Mouse (Mus musculus): ENCODE data around the gene Phactr1.

DNA sequence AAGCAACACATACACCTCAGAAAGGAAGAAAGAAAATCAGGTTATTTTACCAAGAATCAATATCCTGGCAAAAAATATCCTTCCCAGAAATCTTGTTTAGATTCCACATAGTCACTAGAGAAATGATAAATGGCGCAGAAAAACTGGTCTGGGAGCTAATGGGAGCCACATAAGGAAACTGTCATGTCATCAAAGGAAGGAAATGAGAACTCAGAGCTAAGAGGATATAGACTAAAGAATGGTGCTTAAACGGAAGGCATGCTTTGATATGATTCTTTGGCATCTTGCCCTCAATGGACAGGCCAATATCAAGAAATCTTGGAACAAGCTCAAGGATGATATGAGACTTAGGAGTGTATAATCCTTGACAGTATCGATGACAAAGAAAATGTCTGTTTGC is 263.7 kb downstream of the Phactr1 start:
- no peak for TF ChIP-seq CTCF (IDR thresholded peaks at IDR 0.05; ENCODE audit: low read depth)
- TF ChIP-seq EP300 (IDR thresholded peaks at IDR 0.05; ENCODE audit: low read depth), result no peak
